Mouse (Mus musculus) T-cell, adult 2 months (primary cell): ENCODE results near the gene Ccnb1ip1.
A peak's percentile ranks its signal among the peaks of the same experiment; 100 is the strongest.

Experiments
- DNase-seq: peaks from one replicate; pipeline ENCODE4 v3.0.0; 2022; ENCODE audit warnings: low spot score

The Ccnb1ip1 gene

GRCm38 (mm10) chr14:50784391-50785250, 22.9 kb downstream of the Ccnb1ip1 start:
- DNase-seq, result peak; percentile 19

- DNase-seq, result peak; percentile 11
Measured at GRCm38 (mm10) chr14:50782166-50782565, 25.4 kb downstream of the Ccnb1ip1 start.

- no peak for DNase-seq
Measured at GRCm38 (mm10) chr14:50771342-50771741, 36.2 kb downstream of the Ccnb1ip1 start.

GRCm38 (mm10) chr14:50765736-50766135, 41.8 kb downstream of the Ccnb1ip1 start:
- DNase-seq, result no peak

- DNase-seq, result no peak
Measured at GRCm38 (mm10) chr14:50758416-50759085, 49.0 kb downstream of the Ccnb1ip1 start.

- no peak for DNase-seq
Measured at GRCm38 (mm10) chr14:50744994-50745393, 62.5 kb downstream of the Ccnb1ip1 start, which contains the start of gene Olfr749. TSS of gene Olfr749 (minus strand) at chr14:50745094.

- no peak for DNase-seq
Measured at GRCm38 (mm10) chr14:50741584-50741983, 65.9 kb downstream of the Ccnb1ip1 start.

- DNase-seq, result no peak
Measured at GRCm38 (mm10) chr14:50740334-50740733, 67.2 kb downstream of the Ccnb1ip1 start.
